Mouse (Mus musculus): ENCODE data around the gene Pold1.

Gene Pold1

DNA sequence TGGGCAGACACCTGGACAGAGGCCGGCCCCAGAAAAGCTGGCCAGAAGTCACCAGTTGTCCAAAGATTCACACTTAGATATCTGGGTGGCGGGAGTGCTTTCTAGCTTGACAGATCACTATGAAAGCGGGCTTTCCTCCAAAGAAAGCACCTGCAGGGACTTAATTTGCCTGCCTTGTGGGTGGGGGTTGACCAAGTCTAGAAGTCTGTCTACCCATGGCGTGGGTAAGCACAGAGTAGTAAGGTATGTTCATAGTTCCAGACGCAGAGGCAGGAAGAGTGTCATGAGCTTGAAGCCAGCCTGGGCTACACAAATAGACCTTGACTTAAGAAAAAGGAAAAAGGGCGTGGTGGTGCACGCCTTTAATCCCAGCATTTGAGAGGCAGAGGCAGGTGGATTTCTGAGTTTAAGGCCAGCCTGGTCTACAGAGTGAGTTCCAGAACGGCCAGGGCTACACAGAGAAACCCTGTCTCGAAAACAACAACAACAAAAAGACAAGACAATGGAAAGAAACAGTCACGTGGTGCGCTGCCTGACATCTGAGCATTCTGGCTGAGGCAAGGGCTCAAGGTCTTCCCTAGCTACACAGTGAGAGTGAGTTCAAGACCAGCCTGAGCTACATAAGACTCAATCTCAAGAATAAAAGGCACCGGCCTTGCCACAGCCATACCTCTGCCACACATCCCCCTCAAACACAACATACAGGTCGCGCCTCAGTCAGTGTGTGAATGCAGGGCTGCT is 22.1 kb downstream of the Pold1 start:
- DNase-seq (ENCODE audit: low read depth, low spot score), result no peak

DNA sequence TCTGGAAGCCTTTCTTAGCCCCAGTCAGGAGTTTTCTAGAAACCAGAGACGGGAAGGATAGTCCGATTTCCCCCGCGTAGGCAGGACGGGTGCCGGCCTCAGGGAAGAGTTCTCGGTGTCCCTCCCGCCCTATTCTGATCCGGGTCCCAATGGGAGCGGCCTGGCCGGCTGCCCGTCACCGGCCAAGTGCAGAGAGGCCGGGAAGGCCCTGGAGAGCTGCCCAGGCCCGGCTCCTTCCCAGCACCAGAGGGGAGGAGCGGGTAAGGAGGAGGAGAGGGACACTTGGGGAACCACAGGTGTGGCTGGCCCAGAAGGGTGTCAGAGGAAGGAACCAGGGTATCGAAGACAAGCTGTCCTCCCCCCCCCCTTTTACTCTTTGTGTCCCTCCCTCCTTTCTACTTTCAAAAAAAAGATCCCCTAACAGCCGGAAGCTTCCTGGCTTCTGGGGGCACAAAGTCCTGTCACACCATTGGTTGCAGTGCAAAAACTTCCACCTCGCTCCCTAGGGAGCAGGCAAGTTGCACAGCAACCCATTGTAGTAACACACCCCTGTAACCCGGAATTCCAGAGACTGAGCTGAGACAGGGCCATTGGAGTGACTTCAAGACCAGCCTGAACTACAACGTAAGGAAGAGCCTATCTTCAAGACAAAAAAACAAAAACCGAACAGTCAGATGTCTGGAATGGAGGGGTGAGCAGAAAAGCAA is 23.4 kb downstream of the Pold1 start:
- DNase-seq (ENCODE audit: low read depth, low spot score), result no peak

DNA sequence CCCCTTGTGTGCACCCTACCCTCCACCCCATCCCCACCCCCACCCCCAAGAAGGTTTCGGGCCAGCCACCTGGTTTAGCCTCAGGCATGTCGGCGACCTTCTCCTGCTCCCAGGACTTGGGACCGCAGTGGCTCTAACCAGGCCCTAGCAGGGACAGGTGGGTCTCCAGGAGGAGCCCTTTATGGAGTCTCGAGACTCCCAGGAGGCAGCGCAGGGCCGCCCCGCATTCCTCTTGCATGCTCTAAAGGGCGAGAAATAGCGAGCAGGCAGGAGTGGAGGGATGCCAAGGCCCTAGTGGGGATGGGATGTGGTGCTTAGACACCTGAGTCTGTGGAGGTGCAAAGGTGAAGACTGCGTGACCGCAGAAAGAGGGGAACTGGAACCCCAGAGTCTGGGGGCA is 24.1 kb downstream of the Pold1 start, which contains the start of gene Mybpc2:
Gene Mybpc2, minus strand, starts transcription at position 155 of the 400 bp plus-strand sequence.
- no peak for DNase-seq (ENCODE audit: low read depth, low spot score)

DNA sequence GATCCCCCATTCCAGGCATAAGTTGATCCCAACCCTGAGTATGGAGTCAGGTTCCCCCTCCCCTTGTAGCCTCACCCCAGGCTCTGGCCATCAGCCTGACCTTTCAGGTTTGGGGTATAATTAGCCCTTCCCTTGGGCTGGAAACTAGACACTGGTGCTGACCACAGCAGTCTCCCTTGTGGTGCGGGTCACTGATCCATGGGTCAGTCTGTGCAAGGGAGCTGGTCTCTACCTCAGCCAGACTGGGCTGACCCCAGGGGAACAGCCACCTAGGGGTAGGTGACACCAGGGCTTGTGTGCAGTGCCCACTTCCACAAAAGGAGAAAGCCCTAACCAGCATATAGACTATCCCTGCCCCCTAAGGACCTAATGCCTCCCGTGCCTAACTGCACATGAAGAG is 25.6 kb downstream of the Pold1 start:
- no peak for DNase-seq (ENCODE audit: low read depth, low spot score)

DNA sequence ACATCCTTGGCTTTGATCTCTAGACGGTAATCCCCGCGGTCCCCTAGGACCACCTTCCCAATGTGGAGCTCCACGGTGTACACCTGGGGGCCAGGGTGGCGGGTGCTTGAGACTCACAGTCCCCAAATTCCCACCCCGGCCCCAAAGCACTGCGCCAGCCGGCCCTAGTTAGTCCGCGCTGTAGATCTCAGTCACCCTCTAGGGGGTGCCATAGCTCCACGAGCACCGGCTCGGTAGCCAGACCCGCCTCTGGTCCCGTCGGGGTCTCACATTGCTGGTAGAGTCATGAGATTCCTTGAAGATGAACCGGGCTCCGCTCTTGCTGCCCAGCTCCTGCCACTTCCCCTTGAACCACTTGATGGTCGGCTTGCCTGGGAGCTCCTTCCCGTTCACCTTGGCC is 26.9 kb downstream of the Pold1 start:
- no peak for DNase-seq (ENCODE audit: low read depth, low spot score)

DNA sequence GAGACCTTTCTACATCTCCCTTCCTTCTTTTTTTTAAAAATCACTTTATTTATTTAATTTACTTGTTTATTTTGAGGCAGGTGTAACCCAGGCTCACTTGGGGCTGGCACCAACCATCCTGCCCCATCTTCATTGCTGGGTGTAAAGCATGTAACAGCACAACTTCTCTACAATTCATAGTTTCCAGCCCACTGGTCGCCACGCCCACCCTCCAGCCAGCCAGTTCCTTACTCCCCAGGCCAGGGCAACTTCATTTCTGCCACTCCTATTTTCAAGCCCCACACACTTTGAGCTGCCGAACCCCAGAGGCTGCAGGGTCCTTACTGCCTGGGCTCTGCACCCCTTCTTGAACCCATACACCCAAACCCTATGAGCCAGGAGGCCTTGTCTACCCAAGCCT is 27.7 kb downstream of the Pold1 start:
- DNase-seq (ENCODE audit: low read depth, low spot score), result no peak

DNA sequence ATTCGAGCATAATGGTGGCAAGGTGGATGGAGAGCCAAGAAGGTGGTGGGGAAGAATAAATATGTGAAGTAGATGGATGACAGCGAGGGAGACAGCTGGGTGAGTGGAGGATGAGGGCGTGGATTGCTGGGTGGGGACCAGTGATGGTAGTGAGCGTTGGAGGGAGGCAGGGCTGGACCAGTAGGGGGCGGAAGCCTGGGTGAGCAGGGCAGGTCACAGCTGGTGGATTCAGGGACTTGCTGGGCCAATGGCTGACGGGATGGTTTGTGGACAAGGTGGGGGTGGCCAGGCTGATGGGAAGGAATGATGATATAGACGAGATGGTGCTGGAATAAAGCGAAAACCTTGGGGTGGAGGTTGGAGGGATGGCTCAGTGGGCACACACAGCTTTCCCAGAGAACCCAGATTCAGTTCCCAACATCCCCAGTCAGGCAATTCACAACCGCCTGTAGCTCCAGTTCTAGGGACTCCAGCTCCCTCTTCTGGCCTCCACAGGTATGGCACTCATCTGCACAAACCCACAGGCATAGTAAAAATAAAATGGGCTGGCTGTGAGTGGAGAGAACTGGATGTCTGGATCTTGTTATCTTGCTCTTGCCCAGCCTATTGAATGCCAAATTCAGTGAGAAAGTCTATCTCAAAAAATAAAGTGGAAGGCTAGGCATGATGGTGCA is 29.3 kb downstream of the Pold1 start:
- no peak for DNase-seq (ENCODE audit: low read depth, low spot score)

DNA sequence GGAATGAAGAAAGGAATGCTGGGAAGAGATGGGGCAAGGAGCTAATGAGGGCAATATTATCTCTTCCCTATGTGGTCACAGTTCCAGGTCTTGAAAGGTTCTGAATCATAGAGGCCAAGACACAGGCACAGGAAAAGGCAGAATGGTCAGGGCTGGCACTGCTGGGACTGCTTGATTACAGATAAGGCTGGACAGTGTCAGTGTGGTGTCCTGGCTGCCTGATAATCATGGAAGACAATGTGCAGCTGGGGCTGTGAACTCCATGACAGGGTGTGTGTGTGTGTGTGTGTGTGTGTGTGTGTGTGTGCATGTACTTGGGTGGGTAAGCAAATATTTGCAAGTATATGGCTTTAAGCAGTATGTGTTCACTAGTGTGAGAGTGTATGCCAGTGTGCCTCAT is 41.2 kb downstream of the Pold1 start:
- no peak for DNase-seq (ENCODE audit: low read depth, low spot score)

DNA sequence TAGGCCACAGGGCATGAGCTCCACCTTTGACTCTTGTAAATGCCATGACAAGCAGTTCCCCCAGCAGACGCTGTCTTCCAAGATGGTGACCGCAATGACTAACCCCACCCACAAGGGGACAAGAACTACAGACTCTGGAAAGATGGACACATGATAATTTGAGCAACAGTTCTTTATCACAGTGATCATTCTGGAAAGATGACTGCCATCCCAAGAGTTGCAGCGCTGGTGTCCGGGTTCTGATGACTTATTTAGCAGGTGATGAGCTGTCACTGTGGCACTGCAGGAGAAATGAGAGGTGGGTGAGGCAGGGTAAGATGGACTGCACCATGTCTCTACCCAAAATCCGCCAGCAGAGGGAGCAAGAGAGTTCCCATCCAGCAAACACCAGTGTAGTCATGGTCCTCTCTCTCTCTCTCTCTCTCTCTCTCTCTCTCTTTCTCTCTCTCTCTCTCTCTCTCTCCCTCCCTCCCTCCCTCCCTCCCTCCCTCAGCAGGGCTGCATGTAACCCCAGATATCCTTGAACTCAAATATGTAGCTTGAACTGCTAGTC is 47.0 kb downstream of the Pold1 start:
- peak; percentile 55 for DNase-seq (ENCODE audit: low read depth, low spot score)

DNA sequence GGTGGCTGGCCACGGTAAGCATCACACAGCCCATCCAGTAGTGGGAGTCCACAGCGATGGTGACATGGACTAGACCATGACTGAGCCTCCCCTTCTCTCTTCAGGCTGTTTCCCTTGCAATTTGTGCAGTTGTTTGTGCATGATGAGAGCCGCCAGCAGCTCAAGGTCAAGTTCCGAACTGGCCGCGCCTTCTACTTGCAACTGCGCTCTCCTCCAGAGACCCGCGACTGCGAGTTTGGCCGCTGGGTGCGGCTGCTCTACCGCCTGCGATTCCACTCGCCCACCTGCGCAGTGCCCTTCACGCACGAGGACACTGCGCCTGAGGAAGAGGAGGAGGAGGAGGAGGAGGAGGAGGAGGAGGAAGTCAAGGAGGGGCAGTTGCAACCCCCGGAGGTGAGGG is 48.6 kb downstream of the Pold1 start:
- DNase-seq (ENCODE audit: low read depth, low spot score), result no peak

DNA sequence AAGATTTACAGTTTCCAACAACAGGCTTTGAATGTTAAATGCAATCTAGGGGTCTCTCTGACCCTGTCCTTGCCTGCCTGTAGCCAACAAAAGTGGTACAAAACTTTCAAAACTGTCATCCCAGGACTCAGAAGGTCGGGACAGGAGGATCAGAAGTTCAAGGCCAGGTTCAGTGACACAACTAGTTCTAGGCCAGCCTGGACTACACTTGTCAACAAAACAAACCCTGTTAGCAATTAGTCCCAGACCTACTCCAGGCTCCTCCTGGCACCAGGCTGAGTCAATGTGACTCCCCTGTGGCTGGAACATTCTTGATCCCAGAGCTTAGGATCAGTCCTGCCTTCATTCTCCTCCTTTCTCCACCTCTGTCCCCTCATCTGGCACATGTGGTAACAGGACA is 49.7 kb downstream of the Pold1 start:
- no peak for DNase-seq (ENCODE audit: low read depth, low spot score)

DNA sequence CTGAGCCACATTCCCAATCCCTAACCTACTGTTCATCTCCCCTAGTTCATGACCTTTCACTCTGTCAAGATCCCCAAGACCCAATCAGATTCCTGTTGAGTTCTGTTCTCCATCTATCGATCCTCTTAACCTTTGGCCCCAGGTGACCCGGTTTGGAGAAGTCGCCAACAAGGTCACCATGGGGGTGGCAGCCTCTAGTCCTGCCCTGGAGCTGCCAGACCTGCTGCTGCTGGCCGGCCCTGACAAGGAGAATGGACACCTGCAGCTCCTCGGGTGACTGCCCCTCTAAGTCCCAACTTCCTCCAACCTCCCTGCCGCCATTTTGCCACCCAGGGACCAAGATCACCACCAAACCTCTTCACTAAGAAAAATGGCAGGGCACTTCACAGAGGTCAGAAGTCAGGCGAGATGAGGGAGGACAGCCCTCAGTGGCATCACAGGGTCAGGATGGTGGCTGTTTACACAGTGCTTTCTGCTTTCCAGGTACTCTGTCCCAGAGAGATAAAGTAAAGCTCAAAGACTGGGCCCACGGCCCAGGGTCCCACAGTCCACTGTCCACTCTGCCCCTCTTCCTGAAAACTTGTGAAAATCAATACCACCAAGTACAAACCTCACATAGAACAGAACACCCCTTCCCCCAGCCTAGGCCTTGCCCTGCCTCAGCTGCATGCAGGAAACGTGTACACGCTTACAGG is 51.1 kb downstream of the Pold1 start:
- no peak for DNase-seq (ENCODE audit: low read depth, low spot score)

DNA sequence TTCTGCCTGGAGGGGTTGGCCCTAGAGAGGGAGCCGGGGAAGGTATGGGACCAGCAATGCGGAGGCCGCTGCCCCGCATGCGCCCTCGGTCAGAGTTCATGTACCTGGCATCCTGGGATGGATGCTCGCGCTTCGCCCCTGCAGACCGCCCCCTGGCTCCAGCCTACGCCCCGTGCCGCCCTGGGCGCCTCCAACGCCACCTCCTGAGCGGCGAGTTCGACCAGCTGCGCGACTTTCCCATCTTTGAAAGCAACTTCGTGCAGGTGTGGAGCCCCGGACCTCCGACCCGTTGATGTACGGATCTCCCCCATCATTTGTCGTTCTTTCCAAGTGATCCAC is 51.9 kb downstream of the Pold1 start:
- no peak for DNase-seq (ENCODE audit: low read depth, low spot score)

DNA sequence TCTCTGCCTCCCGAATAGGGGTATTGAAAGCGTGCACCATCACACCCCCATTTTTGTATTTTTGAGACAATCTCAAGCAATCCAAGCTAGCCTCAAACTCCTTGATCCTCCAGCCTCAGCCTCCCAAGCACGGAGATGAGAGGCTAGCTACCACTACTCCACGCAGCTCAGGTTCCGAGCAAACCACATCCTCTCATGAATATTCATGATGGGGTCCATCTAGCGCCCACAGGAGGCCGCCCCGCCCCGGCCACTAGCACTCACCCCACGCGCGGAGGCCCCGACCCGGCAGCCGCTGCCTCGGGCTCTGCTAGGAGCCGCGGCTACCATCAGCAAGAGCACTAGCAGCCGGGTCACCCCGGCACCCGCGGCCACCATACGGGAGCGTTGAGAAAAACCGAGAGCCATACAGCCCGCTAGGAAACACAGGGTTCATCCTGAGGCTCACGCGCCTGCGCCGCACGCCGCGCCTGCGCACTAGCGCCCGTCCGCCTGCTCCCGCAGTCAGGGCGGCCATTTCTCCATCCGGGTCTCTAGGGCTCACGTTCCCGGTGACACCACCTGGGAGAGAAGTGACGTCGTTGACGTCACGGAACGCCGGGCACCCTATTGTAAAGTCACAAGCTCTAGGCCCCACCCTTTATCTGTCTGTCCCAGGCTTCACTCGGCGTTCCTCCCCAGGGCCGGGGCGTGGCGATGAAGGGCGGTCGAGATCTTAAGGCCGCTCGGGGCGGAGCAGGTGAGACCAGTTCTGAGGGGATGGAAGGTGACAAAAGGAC is 52.5 kb downstream of the Pold1 start, which contains the start of the genes Emc10 and Fam71e1:
Gene Emc10, minus strand, starts transcription at position 538 of the 779 bp plus-strand sequence.
Gene Fam71e1, plus strand, starts transcription at position 590 of the 779 bp plus-strand sequence.
- peak; percentile 97 for DNase-seq (ENCODE audit: low read depth, low spot score)

DNA sequence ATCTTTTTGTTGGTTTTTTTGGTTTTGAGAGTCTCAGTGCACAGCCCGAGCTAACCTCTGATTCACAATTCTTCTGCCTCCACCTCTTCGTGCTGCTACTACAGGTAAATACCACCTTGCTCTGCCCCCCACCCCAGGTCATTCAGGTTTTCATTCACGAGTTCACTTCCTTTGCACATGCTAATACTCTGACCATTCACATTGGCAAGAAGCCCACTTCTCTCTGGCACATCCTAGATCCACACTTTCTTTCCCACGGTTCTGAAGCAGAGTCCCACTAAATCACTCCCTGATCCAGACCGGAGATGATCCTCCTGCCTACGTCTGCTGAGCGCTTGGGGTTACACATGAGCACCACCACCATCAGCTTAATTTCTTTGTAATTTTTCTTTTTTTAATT is 53.6 kb downstream of the Pold1 start:
- no peak for DNase-seq (ENCODE audit: low read depth, low spot score)

DNA sequence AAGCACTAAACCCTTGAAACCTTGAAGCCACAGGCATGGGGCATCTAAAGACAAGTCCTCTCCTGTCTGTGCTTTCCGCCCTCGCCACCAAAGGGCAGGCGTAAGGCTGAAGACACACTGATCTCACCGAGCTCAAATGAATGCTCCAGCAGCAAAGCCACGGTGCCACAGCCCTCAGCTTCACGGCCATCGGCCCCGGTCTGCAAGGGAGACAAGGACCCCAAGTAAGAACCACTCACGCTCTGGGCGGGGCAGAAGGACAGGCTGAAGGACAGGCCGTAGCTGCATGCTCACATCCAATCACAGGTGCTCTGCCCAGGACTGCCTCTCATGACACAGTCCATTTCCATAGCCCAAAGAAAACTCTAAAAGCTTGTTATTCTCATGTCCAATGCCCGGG is 54.0 kb downstream of the Pold1 start:
- DNase-seq (ENCODE audit: low read depth, low spot score), result no peak

DNA sequence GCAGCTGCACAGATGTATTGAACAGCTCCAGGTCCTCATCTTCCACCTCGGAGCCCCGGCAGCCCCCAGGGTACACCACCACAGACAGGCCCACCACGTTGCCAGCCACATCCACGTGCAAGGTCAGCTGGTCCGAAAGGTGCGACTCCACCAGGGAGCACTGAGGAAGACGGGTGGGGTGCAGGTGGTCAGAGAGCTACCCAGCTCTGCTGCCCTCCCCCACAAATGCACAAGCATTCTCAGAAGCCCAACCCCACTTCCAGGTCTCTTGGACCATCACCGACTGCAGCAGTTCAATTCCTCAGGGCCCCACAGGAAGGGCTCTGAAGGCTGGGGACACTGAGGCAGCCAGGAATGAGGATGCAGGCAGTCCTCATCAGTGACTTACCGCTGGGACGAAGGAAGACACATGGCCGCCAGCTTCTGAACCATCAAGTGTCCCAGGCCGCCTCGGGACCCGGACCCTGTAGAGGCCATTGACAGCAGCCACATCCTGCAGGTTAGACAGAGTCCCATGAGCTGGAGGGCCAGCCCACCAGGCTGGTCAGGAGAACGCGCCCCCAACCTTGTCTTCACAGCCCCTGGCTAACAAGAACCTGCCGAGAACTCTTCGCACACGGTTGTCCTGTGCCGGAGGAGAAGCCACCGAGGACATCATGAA is 56.4 kb downstream of the Pold1 start:
- DNase-seq (ENCODE audit: low read depth, low spot score), result no peak

DNA sequence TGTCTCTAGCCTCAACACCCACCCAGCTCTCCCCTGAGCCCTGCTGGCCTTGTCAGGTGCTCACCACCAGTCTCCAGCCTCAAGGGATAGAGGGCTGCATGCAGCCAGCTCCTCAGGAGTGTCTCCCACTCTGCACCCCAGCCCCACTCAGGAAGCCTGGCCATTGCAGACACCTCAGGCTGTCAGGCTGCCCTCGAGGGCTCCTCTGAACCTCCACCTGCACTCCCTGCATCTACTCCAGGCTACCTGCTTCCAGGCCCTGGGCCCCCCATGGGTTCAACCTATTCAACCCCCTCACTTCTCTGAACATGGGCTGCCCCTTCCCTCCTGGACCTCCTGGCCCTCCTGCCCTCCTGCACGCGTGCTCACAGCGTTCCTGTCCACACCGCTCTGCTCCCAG is 57.3 kb downstream of the Pold1 start:
- DNase-seq (ENCODE audit: low read depth, low spot score), result no peak

DNA sequence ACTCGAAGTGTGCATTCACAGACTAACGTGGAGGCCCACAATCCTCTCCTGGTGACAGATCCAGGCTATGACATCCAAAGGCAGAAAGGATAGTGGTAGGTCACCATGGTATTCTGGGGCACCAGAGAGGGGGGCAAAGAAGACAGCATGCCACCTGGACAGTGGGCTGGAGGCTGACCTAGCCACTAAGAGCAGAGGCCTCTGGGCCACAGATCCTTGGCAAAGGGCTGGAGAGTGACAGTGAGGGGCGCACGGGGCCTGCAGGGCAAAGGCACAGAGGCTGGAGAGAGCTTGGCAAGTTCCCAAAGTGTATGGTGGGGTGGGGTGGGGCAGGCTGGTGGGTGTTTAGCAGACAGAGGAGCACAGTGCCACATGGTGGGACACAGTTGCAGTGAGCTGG is 58.4 kb downstream of the Pold1 start:
- DNase-seq (ENCODE audit: low read depth, low spot score), result no peak

DNA sequence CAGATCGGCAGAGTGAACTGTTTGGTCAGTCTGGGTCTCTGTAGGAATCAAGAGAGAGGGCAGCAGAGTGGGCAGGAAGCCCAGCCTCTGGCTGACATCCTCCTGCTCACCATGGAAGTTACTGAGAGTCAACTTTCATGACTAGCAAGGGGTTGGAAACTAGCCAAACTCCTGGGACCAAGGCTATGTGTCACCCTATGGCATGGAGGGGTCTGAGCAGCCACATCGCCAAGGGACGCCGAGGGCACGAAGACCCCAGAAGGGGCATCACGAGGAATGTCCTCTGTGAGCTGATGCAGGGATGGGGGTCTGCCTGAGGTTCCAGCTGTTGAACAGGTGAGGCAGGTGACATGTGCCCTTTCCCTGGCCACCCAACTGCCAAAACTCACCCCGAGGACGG is 60.1 kb downstream of the Pold1 start:
- no peak for DNase-seq (ENCODE audit: low read depth, low spot score)

DNA sequence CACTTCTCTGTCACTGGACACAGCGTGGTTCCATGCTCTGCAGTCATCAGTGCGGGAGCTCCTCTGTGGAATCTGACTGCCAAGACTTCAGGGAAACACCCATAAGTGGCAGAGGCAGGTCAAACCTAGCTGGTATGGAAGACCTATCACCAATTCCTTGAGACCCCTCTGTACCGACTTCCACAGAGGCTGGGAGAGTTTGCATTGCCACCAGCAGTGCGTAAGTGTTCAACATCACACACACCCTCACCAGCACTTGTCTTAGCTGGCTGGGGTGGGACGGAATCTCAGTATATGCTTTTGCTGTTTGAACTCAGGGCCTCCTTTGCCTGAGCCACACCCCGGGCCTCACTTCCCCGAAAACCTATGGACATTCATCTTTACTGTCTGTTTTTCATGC is 60.7 kb downstream of the Pold1 start:
- no peak for DNase-seq (ENCODE audit: low read depth, low spot score)
